Mouse (Mus musculus): ENCODE results near the gene Mrgprf. TPM values are rescaled to one million over a fixed set of nuclear protein-coding genes. Genes with fewer than 3 reads are reported as not detected.

Gene Mrgprf
- total RNA-seq, 2 experiments from 2014 or later: 3.2 to 3.4 TPM

DNA sequence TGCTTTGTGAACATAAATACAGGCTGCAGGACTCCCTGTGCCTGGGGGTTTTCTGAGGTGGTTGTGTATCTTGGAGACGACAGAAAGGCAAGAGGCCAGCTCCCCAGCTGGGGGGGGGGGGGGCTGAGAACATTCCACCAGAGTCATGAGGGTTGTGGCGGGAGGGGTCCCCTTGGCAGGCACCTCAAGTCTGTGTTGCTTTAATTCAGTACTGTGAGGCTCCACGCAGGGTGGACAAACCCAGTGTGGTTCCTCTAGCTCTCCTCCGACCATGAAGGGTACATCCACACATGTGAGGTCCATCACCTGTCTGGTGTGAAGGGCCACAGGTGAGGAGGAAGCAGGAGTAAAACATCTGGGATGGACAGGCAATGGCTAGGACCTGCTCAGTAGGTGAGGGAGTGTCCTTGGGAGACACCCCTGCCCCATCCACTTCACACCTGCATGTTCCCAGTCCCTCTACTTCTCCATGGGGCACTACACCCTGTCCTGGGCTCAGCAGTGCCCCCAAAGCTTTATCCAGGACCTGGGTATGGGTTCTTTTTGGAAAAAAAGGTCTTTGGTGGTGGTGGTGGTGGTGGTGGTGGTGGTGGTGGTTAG is 33.9 kb downstream of the Mrgprf start:
- DNase-seq (ENCODE audit: low spot score in 2 of 2): no peak

DNA sequence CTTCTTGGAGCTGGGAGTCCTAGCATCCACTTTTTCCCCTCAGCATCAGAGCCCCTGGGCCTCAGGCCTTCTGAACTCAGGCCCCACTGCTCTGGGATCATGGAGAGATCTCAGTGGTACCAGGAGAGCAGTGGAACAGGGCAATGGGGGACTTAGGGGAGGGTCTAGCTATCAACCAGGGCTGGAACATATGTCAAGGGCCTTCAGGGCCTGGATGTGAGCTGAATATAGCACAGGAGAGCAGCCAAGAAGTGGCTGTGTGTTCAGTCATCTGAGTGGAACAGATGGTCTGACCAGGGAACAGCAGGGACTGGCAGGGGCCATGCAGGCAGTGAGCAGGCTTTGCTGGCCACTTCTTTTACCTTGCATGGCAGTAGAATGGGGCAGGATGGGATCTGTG is 34.6 kb downstream of the Mrgprf start:
- DNase-seq (ENCODE audit: low spot score in 2 of 2): no peak

DNA sequence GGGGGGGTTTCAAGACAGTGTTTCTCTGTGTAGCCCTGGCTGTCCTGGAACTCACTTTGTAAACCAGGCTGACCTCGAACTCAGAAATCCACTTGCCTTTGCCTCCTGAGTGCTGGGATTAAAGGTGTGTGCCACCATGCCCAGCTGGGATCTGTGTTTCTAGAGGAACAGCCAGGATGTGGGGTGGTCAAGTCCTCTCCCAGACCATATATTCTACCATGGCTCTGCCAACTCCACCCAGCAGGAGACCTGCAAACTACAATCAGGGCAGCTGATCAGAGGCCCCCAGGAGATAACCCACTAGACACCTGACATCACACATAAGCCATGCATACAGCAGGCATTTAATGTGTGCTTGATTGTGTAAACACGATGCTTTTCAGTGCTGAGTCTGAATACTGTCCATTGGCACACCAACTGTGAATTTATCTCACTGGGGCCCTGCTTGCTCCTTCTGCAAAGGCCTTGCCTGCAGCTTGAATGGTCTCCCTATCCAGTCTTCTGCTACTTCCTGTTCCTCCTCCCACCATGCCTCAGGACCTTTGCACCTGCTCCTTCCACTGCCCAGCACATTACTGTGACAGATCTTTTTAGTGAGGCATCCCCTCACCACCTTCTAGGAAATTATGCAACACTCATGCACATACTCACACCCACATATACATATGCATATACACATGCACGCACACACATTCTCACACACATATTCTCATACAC is 35.1 kb downstream of the Mrgprf start:
- no peak for DNase-seq (ENCODE audit: low spot score in 2 of 2)

DNA sequence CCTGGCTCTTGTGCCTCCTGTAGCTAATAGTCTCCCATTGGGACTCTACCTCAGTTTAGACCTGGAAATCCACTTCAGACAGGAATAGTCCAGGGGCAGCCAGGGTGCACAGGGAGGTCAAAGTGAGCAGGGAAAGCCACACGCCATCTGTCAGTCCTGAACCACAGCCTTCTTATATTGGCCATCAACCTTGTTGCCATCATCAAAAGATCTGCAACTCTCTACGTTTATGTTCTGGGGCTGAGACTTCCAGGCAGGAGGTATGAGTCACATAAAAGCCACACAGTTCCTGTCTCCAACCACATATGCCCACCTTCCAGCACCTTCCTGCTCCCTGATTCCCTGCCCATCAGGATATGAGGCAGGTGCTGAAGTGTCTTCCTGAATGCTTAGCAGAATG is 37.3 kb downstream of the Mrgprf start:
- no peak for DNase-seq (ENCODE audit: low spot score in 2 of 2)

- DNase-seq (ENCODE audit: low spot score in 2 of 2): no peak
Measured at GRCm38 (mm10) chr7:145340248-145340904, 39.7 kb downstream of the Mrgprf start.

Other genes with a start within 250 kb of the Mrgprf start
- under 1 TPM in 1 of 2 experiments, not detected in 1; 0.45 TPM for gene 1810010D01Rik, start 92.7 kb upstream of the Mrgprf start, total RNA-seq (2021)
- 10 to 100 TPM; 21.2 to 26.9 TPM for gene Tpcn2, start 16.8 kb upstream of the Mrgprf start, total RNA-seq (2021)
- gene Mrgprd, start 14.0 kb downstream of the Mrgprf start, total RNA-seq (2021): not detected

Measured in adrenal gland, postnatal 4 days (tissue).